Mouse (Mus musculus) forebrain, embryonic 10.5 days (tissue): ENCODE measurements around the gene Ltbp4. TPM values are rescaled to one million over a fixed set of nuclear protein-coding genes. Genes with fewer than 3 reads are reported as not detected.

Source experiments
- DNase-seq: peaks from one replicate; pipeline ENCODE4 v3.0.0-alpha.2; 2017; ENCODE audit warnings: low spot score; ENCODE audit errors: extremely low spot score
- H3K27ac ChIP-seq: fragments of 300-500 bp; sonication (generic); 2 replicates; pipeline ENCODE4 v1.5.1; 2016; ENCODE audit warnings: mild to moderate bottlenecking
- H3K27me3 ChIP-seq: fragments of 300-500 bp; sonication (generic); 2 replicates; pipeline ENCODE4 v1.6.1; 2016; ENCODE audit warnings: mild to moderate bottlenecking; ENCODE audit not compliant: poor library complexity, severe bottlenecking
- H3K36me3 ChIP-seq: fragments of 300-500 bp; sonication (generic); replicated peaks from 2 replicates; pipeline ENCODE4 v1.6.1; 2016; ENCODE audit warnings: mild to moderate bottlenecking, moderate library complexity
- H3K4me1 ChIP-seq: fragments of 300-500 bp; sonication (generic); 2 replicates; pipeline ENCODE4 v1.6.1; 2016
- H3K4me3 ChIP-seq: fragments of 300-500 bp; sonication (generic); 2 replicates; pipeline ENCODE4 v1.5.1; 2016; ENCODE audit warnings: mild to moderate bottlenecking, moderate library complexity
- H3K9me3 ChIP-seq: fragments of 300-500 bp; sonication (generic); 2 replicates; pipeline ENCODE4 v1.6.1; 2016; ENCODE audit warnings: mild to moderate bottlenecking, moderate library complexity
- WGBS: fragments of 180-500 bp; shearing (Covaris S2); methylation state at CpG from one replicate; pipeline ENCODE4 v1.1.7; 2016; 5-methylcytosine and 5-hydroxymethylcytosine counted together
- polyA plus RNA-seq: library from polyadenylated mRNA; unstranded; fragments of >200 nt; fragmentation: Nextera tagmentation; extraction: Ambion mirVana; gene quantifications from 2 replicates; pipeline ENCODE4 v1.2.1, GENCODE M21; 2016

Ltbp4 gene
- polyA plus RNA-seq, 1 experiment from 2014 or later = 8.5 TPM

- H3K36me3 ChIP-seq = no peaks in the 10 kb centered on the region
- DNase-seq = no peak
- H3K4me3 ChIP-seq = no peak overlapping the region
- WGBS = 47% methylated on average over 21 of the region's 21 CpGs
- peaks cover 13% of the 10 kb centered on the region for H3K9me3 ChIP-seq
- H3K27ac ChIP-seq = no peak overlapping the region
- H3K27me3 ChIP-seq = peaks cover 98% of the 10 kb centered on the region
- peaks cover 24% of the 10 kb centered on the region for H3K4me1 ChIP-seq
Observed at GRCm38 (mm10) chr7:27366082-27366844, 28.8 kb upstream of the Ltbp4 start.

- Histone ChIP-seq H3K9me3 (peaks cover 10% of the 10 kb centered on the region; the same call in 1 of the 2 replicates), H3K27ac (no peak overlapping the region), H3K4me3 (peak overlapping the region; percentile 16), H3K36me3 (no peaks in the 10 kb centered on the region), H3K4me1 (peaks cover 32% of the 10 kb centered on the region), H3K27me3 (peaks cover 83% of the 10 kb centered on the region)
- WGBS = 3% methylated on average over 29 of the region's 29 CpGs
- DNase-seq = no peak
Observed at GRCm38 (mm10) chr7:27364379-27364778, 26.9 kb upstream of the Ltbp4 start.

- WGBS = under 1% methylated on average over 52 of the region's 52 CpGs
- peaks cover 83% of the 10 kb centered on the region for H3K27me3 ChIP-seq
- peak overlapping the region; percentile 62 for H3K4me3 ChIP-seq
- peak; percentile 99 for DNase-seq
- peaks cover 10% of the 10 kb centered on the region; the same call in 1 of the 2 replicates for H3K9me3 ChIP-seq
- H3K36me3 ChIP-seq = no peaks in the 10 kb centered on the region
- H3K4me1 ChIP-seq = peaks cover 32% of the 10 kb centered on the region
- H3K27ac ChIP-seq = peak overlapping the region; percentile 84
Observed at GRCm38 (mm10) chr7:27361283-27361946, 23.9 kb upstream of the Ltbp4 start.

GRCm38 (mm10) chr7:27360749-27361148 is 23.3 kb upstream of the Ltbp4 start:
- 49% methylated on average over 6 of the region's 6 CpGs for WGBS
- peaks cover 36% of the 10 kb centered on the region for H3K4me1 ChIP-seq
- H3K27ac ChIP-seq = peak overlapping the region; percentile 60
- H3K36me3 ChIP-seq = no peaks in the 10 kb centered on the region
- DNase-seq = no peak
- H3K9me3 ChIP-seq = peaks cover 10% of the 10 kb centered on the region; the same call in 1 of the 2 replicates
- peaks cover 80% of the 10 kb centered on the region for H3K27me3 ChIP-seq
- peak overlapping the region; percentile 62 for H3K4me3 ChIP-seq

- Histone ChIP-seq H3K9me3 (peaks cover 6% of the 10 kb centered on the region; the same call in 1 of the 2 replicates), H3K36me3 (no peaks in the 10 kb centered on the region), H3K27me3 (peaks cover 74% of the 10 kb centered on the region), H3K4me1 (peaks cover 42% of the 10 kb centered on the region), H3K27ac (no peak overlapping the region), H3K4me3 (no peak overlapping the region)
- WGBS = 89% methylated on average over 9 of the region's 9 CpGs
- DNase-seq = no peak
Observed at GRCm38 (mm10) chr7:27359706-27360358, 22.3 kb upstream of the Ltbp4 start.

- no peak overlapping the region for H3K27ac ChIP-seq
- H3K4me3 ChIP-seq = no peak overlapping the region
- H3K9me3 ChIP-seq = peaks cover 6% of the 10 kb centered on the region; the same call in 1 of the 2 replicates
- 78% methylated on average over 2 of the region's 2 CpGs for WGBS
- no peak for DNase-seq
- H3K4me1 ChIP-seq = peaks cover 46% of the 10 kb centered on the region
- H3K36me3 ChIP-seq = no peaks in the 10 kb centered on the region
- H3K27me3 ChIP-seq = peaks cover 73% of the 10 kb centered on the region
Observed at GRCm38 (mm10) chr7:27359162-27359561, 21.7 kb upstream of the Ltbp4 start.

GRCm38 (mm10) chr7:27357595-27357978 is 20.1 kb upstream of the Ltbp4 start:
- H3K4me3 ChIP-seq = peak overlapping the region; percentile 80
- peaks cover 10% of the 10 kb centered on the region for H3K36me3 ChIP-seq
- peaks cover 43% of the 10 kb centered on the region for H3K4me1 ChIP-seq
- DNase-seq = no peak
- H3K27me3 ChIP-seq = peaks cover 57% of the 10 kb centered on the region
- no peak overlapping the region for H3K27ac ChIP-seq
- peaks cover 6% of the 10 kb centered on the region; the same call in 1 of the 2 replicates for H3K9me3 ChIP-seq
- WGBS = 25% methylated on average over 3 of the region's 3 CpGs

- no peak for DNase-seq
Observed at GRCm38 (mm10) chr7:27356861-27357594, 19.5 kb upstream of the Ltbp4 start, which contains the start of gene Gm20479. TSS of gene Gm20479 (minus strand) at chr7:27357419.

GRCm38 (mm10) chr7:27356248-27356647 is 18.8 kb upstream of the Ltbp4 start:
- H3K27ac ChIP-seq = peak overlapping the region; percentile 85; the same call in 1 of the 2 replicates
- DNase-seq = no peak
- peaks cover 36% of the 10 kb centered on the region for H3K4me1 ChIP-seq
- H3K4me3 ChIP-seq = peak overlapping the region; percentile 80
- H3K36me3 ChIP-seq = peaks cover 24% of the 10 kb centered on the region
- under 1% methylated on average over 16 of the region's 16 CpGs for whole genome bisulfite sequencing
- peaks cover 6% of the 10 kb centered on the region; the same call in 1 of the 2 replicates for H3K9me3 ChIP-seq
- peaks cover 45% of the 10 kb centered on the region for H3K27me3 ChIP-seq

More at GRCm38 (mm10) chr7:27356861-27357594, 19.5 kb upstream of the Ltbp4 start, which contains the start of gene Gm20479:
- 4% methylated on average over 27 of the region's 27 CpGs for WGBS
- H3K27me3 ChIP-seq = peaks cover 51% of the 10 kb centered on the region
- peaks cover 6% of the 10 kb centered on the region; the same call in 1 of the 2 replicates for H3K9me3 ChIP-seq
- H3K36me3 ChIP-seq = peaks cover 16% of the 10 kb centered on the region
- peaks cover 42% of the 10 kb centered on the region for H3K4me1 ChIP-seq
- peak within 1 kb of the TSS; percentile 85 for H3K27ac ChIP-seq
- peak within 1 kb of the TSS; percentile 80 for H3K4me3 ChIP-seq

GRCm38 (mm10) chr7:27355745-27356240 is 18.3 kb upstream of the Ltbp4 start, which contains the start of gene Shkbp1:
TSS of gene Shkbp1 (minus strand) at chr7:27356019.
- WGBS = under 1% methylated on average over 34 of the region's 34 CpGs
- H3K27ac ChIP-seq = peak within 1 kb of the TSS; percentile 85

GRCm38 (mm10) chr7:27355261-27355660 is 17.8 kb upstream of the Ltbp4 start:
- peak overlapping the region; percentile 80 for H3K4me3 ChIP-seq
- H3K27me3 ChIP-seq = peaks cover 45% of the 10 kb centered on the region
- peaks cover 6% of the 10 kb centered on the region; the same call in 1 of the 2 replicates for H3K9me3 ChIP-seq
- DNase-seq = no peak
- WGBS = 10% methylated on average over 14 of the region's 14 CpGs
- peak overlapping the region; percentile 85 for H3K27ac ChIP-seq
- peaks cover 32% of the 10 kb centered on the region for H3K36me3 ChIP-seq
- H3K4me1 ChIP-seq = peaks cover 29% of the 10 kb centered on the region

More at GRCm38 (mm10) chr7:27355745-27356240, 18.3 kb upstream of the Ltbp4 start, which contains the start of gene Shkbp1:
- peaks cover 27% of the 10 kb centered on the region for H3K36me3 ChIP-seq
- peak within 1 kb of the TSS; percentile 80 for H3K4me3 ChIP-seq
- DNase-seq = peak; percentile 90
- H3K9me3 ChIP-seq = peaks cover 6% of the 10 kb centered on the region; the same call in 1 of the 2 replicates
- H3K4me1 ChIP-seq = peaks cover 32% of the 10 kb centered on the region
- peaks cover 45% of the 10 kb centered on the region for H3K27me3 ChIP-seq
